15 mouse cellular contexts compared by ENCODE assay signal in the genomic region with DNA sequence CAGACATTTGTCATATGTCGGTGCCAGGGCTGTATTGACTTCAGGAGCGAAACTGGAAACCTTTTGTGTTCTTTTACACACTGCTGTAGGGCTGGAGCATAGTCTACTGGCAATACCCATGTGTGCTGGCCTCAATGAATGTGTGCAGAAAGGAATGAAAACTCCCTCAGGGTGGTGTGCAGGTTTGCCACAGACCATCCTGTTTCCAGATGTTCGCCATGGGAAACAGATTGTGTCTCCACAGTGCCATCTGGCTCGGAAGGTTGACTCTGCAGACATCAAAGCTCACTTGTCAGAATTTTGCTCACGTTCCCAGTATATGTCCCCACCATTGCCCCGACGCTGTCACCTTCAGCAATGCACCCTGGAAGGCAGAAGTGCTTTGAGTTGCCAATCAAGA. TPM values are rescaled to one million over a fixed set of nuclear protein-coding genes. Genes with fewer than 3 reads are reported as not detected.
DNase-seq lines count a peak whose midpoint lies in the region; ATAC-seq and TF ChIP-seq lines count a peak whose summit lies in the region.
"Had no signal": no experiment of that assay in that cellular context is flagged by ENCODE, and none has a peak within 500 bp of the region (broad histone marks: within the 10 kb centered on the region; RNA-seq: fewer than 3 reads in every experiment).

No protein-coding gene starts in this region.

- no peak overlapping the region for H3K4me2 ChIP-seq in forebrain, embryonic 15.5 days (replicated peaks)
- no peak overlapping the region for H3K4me2 ChIP-seq in forebrain, embryonic 12.5 days
- no peak overlapping the region for H3K4me2 ChIP-seq in embryonic facial prominence, embryonic 11.5 days (ENCODE audit: low read depth, low read length)
- H3K4me2 ChIP-seq in hindbrain, postnatal 0 days (ENCODE audit: low read depth, low read length), result no peak overlapping the region
- H3K4me2 ChIP-seq in kidney, embryonic 16.5 days (replicated peaks; ENCODE audit: low read depth, low read length), result no peak overlapping the region
- H3K4me2 ChIP-seq: lung, embryonic 15.5 days had no signal

- no peak overlapping the region for H3K27ac ChIP-seq in forebrain, embryonic 15.5 days (replicated peaks)
- H3K27ac ChIP-seq in forebrain, embryonic 12.5 days, result no peak overlapping the region
- H3K27ac ChIP-seq in embryonic facial prominence, embryonic 11.5 days (replicated peaks; ENCODE audit: low read depth, low read length), result no peak overlapping the region
- no peak overlapping the region for H3K27ac ChIP-seq in hindbrain, postnatal 0 days
- no peak overlapping the region for H3K27ac ChIP-seq in kidney, embryonic 16.5 days (ENCODE audit: low read length)
- H3K27ac ChIP-seq: lung, embryonic 15.5 days had no signal

- peak; percentile 32; the same call in 1 of the 2 replicates for ATAC-seq in forebrain, embryonic 15.5 days (replicated peaks)
- ATAC-seq in forebrain, embryonic 12.5 days (ENCODE audit: low FRiP score), result no peak
- no peak for ATAC-seq in embryonic facial prominence, embryonic 11.5 days (replicated peaks; ENCODE audit: insufficient number of reproducible peaks, low FRiP score, low TSS enrichment, low read depth)
- ATAC-seq in hindbrain, postnatal 0 days, result peak; percentile 71
- ATAC-seq in megakaryocyte, adult 5-6 weeks (ENCODE audit: poor library complexity, severe bottlenecking), result no peak
- no peak for ATAC-seq in kidney, embryonic 16.5 days (ENCODE audit: low FRiP score, low TSS enrichment)
- ATAC-seq: activated CD4-positive, CD25-positive, alpha-beta regulatory T cell, adult 4 months had no signal

- no peak overlapping the region for H3K4me3 ChIP-seq in forebrain, embryonic 15.5 days
- H3K4me3 ChIP-seq in forebrain, embryonic 12.5 days (replicated peaks), result no peak overlapping the region
- H3K4me3 ChIP-seq in embryonic facial prominence, embryonic 11.5 days (ENCODE audit: low read depth, low read length), result no peak overlapping the region
- H3K4me3 ChIP-seq in hindbrain, postnatal 0 days (ENCODE audit: low read length), result no peak overlapping the region
- H3K4me3 ChIP-seq in kidney, embryonic 16.5 days (ENCODE audit: low read length), result no peak overlapping the region
- H3K4me3 ChIP-seq: lung, embryonic 15.5 days had no signal

- peak; percentile 44 for DNase-seq in NIH3T3 (ENCODE audit: low read depth)
- DNase-seq in embryonic facial prominence, embryonic 11.5 days (ENCODE audit: low spot score), result peak; percentile 62
- DNase-seq in hindbrain, postnatal 0 days (ENCODE audit: low spot score), result peak; percentile 73
- DNase-seq in adrenal gland, adult 2 months, result no peak
- DNase-seq: cerebellum, adult 9-11 months; gastrocnemius, postnatal 14 days; kidney, postnatal 14 days; right cerebral cortex, adult 18-20 months; thymus, adult 18-20 months had no signal

- H3K4me1 ChIP-seq in forebrain, embryonic 15.5 days, result peaks cover 4% of the 10 kb centered on the region
- no peaks in the 10 kb centered on the region for H3K4me1 ChIP-seq in forebrain, embryonic 12.5 days
- H3K4me1 ChIP-seq in embryonic facial prominence, embryonic 11.5 days (ENCODE audit: control insufficient read depth, insufficient read depth, low read length), result no peaks in the 10 kb centered on the region
- H3K4me1 ChIP-seq in hindbrain, postnatal 0 days (ENCODE audit: insufficient read depth, low read length), result no peaks in the 10 kb centered on the region
- no peaks in the 10 kb centered on the region for H3K4me1 ChIP-seq in kidney, embryonic 16.5 days (ENCODE audit: insufficient read depth, low read length)
- H3K4me1 ChIP-seq: lung, embryonic 15.5 days had no signal

- no peaks in the 10 kb centered on the region for H3K36me3 ChIP-seq in forebrain, embryonic 15.5 days
- H3K36me3 ChIP-seq in forebrain, embryonic 12.5 days (replicated peaks), result no peaks in the 10 kb centered on the region
- no peaks in the 10 kb centered on the region for H3K36me3 ChIP-seq in embryonic facial prominence, embryonic 11.5 days (replicated peaks; ENCODE audit: control insufficient read depth, insufficient read depth, low read depth, low read length)
- H3K36me3 ChIP-seq in hindbrain, postnatal 0 days (ENCODE audit: insufficient read depth, low read length), result no peaks in the 10 kb centered on the region
- H3K36me3 ChIP-seq in kidney, embryonic 16.5 days (ENCODE audit: insufficient read depth, low read length), result no peaks in the 10 kb centered on the region
- H3K36me3 ChIP-seq: lung, embryonic 15.5 days had no signal

- no peaks in the 10 kb centered on the region for H3K27me3 ChIP-seq in forebrain, embryonic 15.5 days
- H3K27me3 ChIP-seq in forebrain, embryonic 12.5 days, result peaks cover 5% of the 10 kb centered on the region; the same call in 1 of the 2 replicates
- no peaks in the 10 kb centered on the region for H3K27me3 ChIP-seq in embryonic facial prominence, embryonic 11.5 days (ENCODE audit: control insufficient read depth, insufficient read depth, low read length)
- no peaks in the 10 kb centered on the region; the same call in 1 of the 2 replicates for H3K27me3 ChIP-seq in hindbrain, postnatal 0 days (ENCODE audit: insufficient read depth, low read length)
- no peaks in the 10 kb centered on the region for H3K27me3 ChIP-seq in kidney, embryonic 16.5 days (ENCODE audit: insufficient read depth, low read length)
- H3K27me3 ChIP-seq: lung, embryonic 15.5 days had no signal

- WGBS in forebrain, embryonic 15.5 days, result 59% methylated on average over 7 of the region's 7 CpGs
- 72% methylated on average over 7 of the region's 7 CpGs for WGBS in forebrain, embryonic 12.5 days
- WGBS in embryonic facial prominence, embryonic 11.5 days, result 38% methylated on average over 7 of the region's 7 CpGs
- 24% methylated on average over 7 of the region's 7 CpGs for WGBS in hindbrain, postnatal 0 days
- WGBS in kidney, embryonic 16.5 days, result 44% methylated on average over 7 of the region's 7 CpGs

- H3K9me3 ChIP-seq in forebrain, embryonic 15.5 days, result no peaks in the 10 kb centered on the region
- no peaks in the 10 kb centered on the region for H3K9me3 ChIP-seq in forebrain, embryonic 12.5 days
- H3K9me3 ChIP-seq in embryonic facial prominence, embryonic 11.5 days (replicated peaks; ENCODE audit: control insufficient read depth, low read length), result no peaks in the 10 kb centered on the region
- no peaks in the 10 kb centered on the region for H3K9me3 ChIP-seq in hindbrain, postnatal 0 days (ENCODE audit: low read length)
- H3K9me3 ChIP-seq in kidney, embryonic 16.5 days (ENCODE audit: low read length), result no peaks in the 10 kb centered on the region
- H3K9me3 ChIP-seq: lung, embryonic 15.5 days had no signal

- no peak overlapping the region for H3K9ac ChIP-seq in forebrain, embryonic 15.5 days (replicated peaks)
- no peak overlapping the region for H3K9ac ChIP-seq in forebrain, embryonic 12.5 days
- no peak overlapping the region for H3K9ac ChIP-seq in embryonic facial prominence, embryonic 11.5 days (replicated peaks; ENCODE audit: low read length)
- no peak overlapping the region for H3K9ac ChIP-seq in hindbrain, postnatal 0 days (replicated peaks; ENCODE audit: low read length)
- no peak overlapping the region for H3K9ac ChIP-seq in kidney, embryonic 16.5 days (replicated peaks; ENCODE audit: low read length)
- H3K9ac ChIP-seq: lung, embryonic 15.5 days had no signal

- no peak for TF ChIP-seq CTCF in hindbrain, postnatal 0 days (IDR thresholded peaks at IDR 0.05; ENCODE audit: low read depth)

RNA-seq across cellular contexts. Expression of gene Cdkn2aip, which starts 23.4 kb away (rescaled TPM):
- 46.1 and 46.2 TPM in 2 replicates for polyA plus RNA-seq in forebrain, embryonic 15.5 days (2015; fragmentation: Nextera tagmentation; extraction: Ambion mirVana)
- polyA plus RNA-seq in forebrain, embryonic 12.5 days (2016; fragmentation: Nextera tagmentation; extraction: Ambion mirVana), result 41.3 and 52.8 TPM in 2 replicates
- polyA plus RNA-seq in embryonic facial prominence, embryonic 11.5 days (2014; fragmentation: Nextera tagmentation; extraction: Ambion mirVana), result 38.2 and 38.6 TPM in 2 replicates
- 22.4 and 33.6 TPM in 2 replicates for total RNA-seq in hindbrain, postnatal 0 days (2014; rRNA removed)
- polyA plus RNA-seq in hindbrain, postnatal 0 days (2015; fragmentation: Nextera tagmentation; extraction: Ambion mirVana), result 23.0 and 26.6 TPM in 2 replicates
- 9.8 and 11.2 TPM in 2 replicates for total RNA-seq in megakaryocyte, adult 5-6 weeks (2015)
- total RNA-seq in megakaryocyte, adult 5-6 weeks (2017), result 19.1 and 23.4 TPM in 2 replicates
- total RNA-seq in adrenal gland, adult 2 months (2021), result 10 to 100 TPM; 11.0 to 12.9 TPM
- polyA plus RNA-seq in adrenal gland, adult 2 months (2012; rRNA removed), result 26.0 and 38.1 TPM in 2 replicates
- polyA plus RNA-seq in kidney, embryonic 16.5 days (2015; fragmentation: Nextera tagmentation; extraction: Ambion mirVana), result 28.0 and 28.8 TPM in 2 replicates

Comparison
In these comparisons a context has a peak if more than half of its experiments do, and no peak if none do; other contexts are left out.
1. ATAC-seq: peak in forebrain, embryonic 15.5 days (single experiment) and hindbrain, postnatal 0 days (single experiment); none in forebrain, embryonic 12.5 days (single experiment), embryonic facial prominence, embryonic 11.5 days (single experiment), megakaryocyte, adult 5-6 weeks (single experiment) and kidney, embryonic 16.5 days (single experiment).